Mouse (Mus musculus): Measurements from ENCODE around the gene Mreg. TPM values are rescaled to one million over a fixed set of nuclear protein-coding genes. Genes with fewer than 3 reads are reported as not detected.
A peak's percentile ranks its signal among the peaks of the same experiment; 100 is the strongest.
"Not testable (repeated sequence)": the region's sequence is repeated elsewhere in the genome, so short reads cannot be mapped to it uniquely, and the experiment has no call there.

Gene Mreg
- total RNA-seq, 1 experiment: 94.8 TPM

- H3K4me3 ChIP-seq (ENCODE audit: insufficient read depth in 1 of 2, low read depth in 1 of 2, low read length in 2 of 2, poor library complexity in 1 of 2, severe bottlenecking in 1 of 2): peak overlapping the region; percentile 22 to 59
These were observed 42.5 kb upstream of the Mreg start for GRCm38 (mm10) chr1:72254545-72255061.

GRCm38 (mm10) chr1:72253881-72254491 is 41.9 kb upstream of the Mreg start:
- Histone ChIP-seq H3K9me3 (ENCODE audit: control insufficient read depth, insufficient read depth, low read depth, low read length) (no peaks in the 10 kb centered on the region), H3K9ac (ENCODE audit: insufficient read depth, low read depth, low read length, poor library complexity, severe bottlenecking) (no peak overlapping the region), H3K4me3 (ENCODE audit: insufficient read depth in 1 of 2, low read depth in 1 of 2, low read length in 2 of 2, poor library complexity in 1 of 2, severe bottlenecking in 1 of 2) (peak overlapping the region; percentile 22 to 59; a peak in 3 of 4 replicates), H3K27ac (ENCODE audit: insufficient read depth, low read depth, low read length, poor library complexity, severe bottlenecking) (no peak overlapping the region; the same call in 1 of the 2 replicates), H3K4me1 (ENCODE audit: control insufficient read depth in 2 of 2, insufficient read depth in 2 of 2, low read length in 2 of 2, poor library complexity in 1 of 2) (peaks cover 0 to 9% of the 10 kb centered on the region in 2 experiments; a peak in 1 of 4 replicates), H3K36me3 (ENCODE audit: control insufficient read depth, insufficient read depth, low read length, poor library complexity, severe bottlenecking) (no peaks in the 10 kb centered on the region)
- DNase-seq (ENCODE audit: low read depth, low spot score): no peak
- TF ChIP-seq ZC3H11A (IDR thresholded peaks at IDR 0.05; ENCODE audit: borderline replicate concordance, low read depth, low read length) (no peak), MAFK (IDR thresholded peaks at IDR 0.05; ENCODE audit: insufficient read depth, low read depth, low read length) (no peak), HCFC1 (IDR thresholded peaks at IDR 0.05; ENCODE audit: borderline replicate concordance, insufficient read depth, low read length) (no peak), CHD2 (IDR thresholded peaks at IDR 0.05; ENCODE audit: low read depth, low read length) (no peak)
- in situ Hi-C loops (cut with MboI; ENCODE audit: low sequenced_read_pairs in 2 of 2, unreplicated experiment in 2 of 2): no loop called here

More at GRCm38 (mm10) chr1:72254545-72255061, 42.5 kb upstream of the Mreg start:
- peak overlapping the region; percentile 99 for H3K27ac ChIP-seq (ENCODE audit: insufficient read depth, low read depth, low read length, poor library complexity, severe bottlenecking)
- peak; percentile 90 for DNase-seq (ENCODE audit: low read depth, low spot score)
- peak overlapping the region; percentile 92 for H3K9ac ChIP-seq (ENCODE audit: insufficient read depth, low read depth, low read length, poor library complexity, severe bottlenecking)
- peaks cover 0 to 9% of the 10 kb centered on the region in 2 experiments; a peak in 1 of 4 replicates for H3K4me1 ChIP-seq (ENCODE audit: control insufficient read depth in 2 of 2, insufficient read depth in 2 of 2, low read length in 2 of 2, poor library complexity in 1 of 2)
- H3K9me3 ChIP-seq (ENCODE audit: control insufficient read depth, insufficient read depth, low read depth, low read length): no peaks in the 10 kb centered on the region
- no peaks in the 10 kb centered on the region for H3K36me3 ChIP-seq (ENCODE audit: control insufficient read depth, insufficient read depth, low read length, poor library complexity, severe bottlenecking)
- TF ChIP-seq MAFK (IDR thresholded peaks at IDR 0.05; ENCODE audit: insufficient read depth, low read depth, low read length) (no peak), ZNF384 (IDR thresholded peaks at IDR 0.05; ENCODE audit: low read depth, low read length) (no peak), HCFC1 (IDR thresholded peaks at IDR 0.05; ENCODE audit: borderline replicate concordance, insufficient read depth, low read length) (peak; percentile 83), CHD2 (IDR thresholded peaks at IDR 0.05; ENCODE audit: low read depth, low read length) (no peak), ZC3H11A (IDR thresholded peaks at IDR 0.05; ENCODE audit: borderline replicate concordance, low read depth, low read length) (no peak)
- in situ Hi-C loops (cut with MboI; ENCODE audit: low sequenced_read_pairs in 2 of 2, unreplicated experiment in 2 of 2): no loop called here

DNA sequence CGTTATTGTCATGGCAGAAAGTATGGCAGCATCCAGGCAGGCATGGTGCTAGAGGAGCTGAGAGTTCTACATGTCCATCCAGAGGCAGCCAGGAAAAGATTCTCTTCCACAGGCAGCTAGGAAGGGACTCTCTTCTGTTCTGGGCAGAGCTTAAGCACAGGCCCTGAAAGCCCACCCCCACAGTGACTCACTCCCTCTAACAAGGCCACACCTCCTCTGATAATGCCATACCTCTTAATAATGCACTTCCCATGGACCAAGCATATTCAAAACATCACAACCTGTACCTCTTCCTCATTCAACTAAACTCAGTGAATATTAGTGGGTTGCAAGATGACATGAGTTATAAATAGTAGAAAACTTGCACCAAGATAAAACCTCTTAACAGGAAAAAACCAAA is 39.7 kb upstream of the Mreg start:
- H3K4me1 ChIP-seq (ENCODE audit: control insufficient read depth in 2 of 2, insufficient read depth in 2 of 2, low read length in 2 of 2, poor library complexity in 1 of 2): peaks cover 0 to 9% of the 10 kb centered on the region in 2 experiments; a peak in 1 of 4 replicates
- no peak overlapping the region for H3K27ac ChIP-seq (ENCODE audit: insufficient read depth, low read depth, low read length, poor library complexity, severe bottlenecking)
- no peak for TF ChIP-seq MAFK (IDR thresholded peaks at IDR 0.05; ENCODE audit: insufficient read depth, low read depth, low read length)
- TF ChIP-seq ZC3H11A (IDR thresholded peaks at IDR 0.05; ENCODE audit: borderline replicate concordance, low read depth, low read length): no peak
- no peak for TF ChIP-seq HCFC1 (IDR thresholded peaks at IDR 0.05; ENCODE audit: borderline replicate concordance, insufficient read depth, low read length)
- TF ChIP-seq ZNF384 (IDR thresholded peaks at IDR 0.05; ENCODE audit: low read depth, low read length): no peak
- no peak for TF ChIP-seq CHD2 (IDR thresholded peaks at IDR 0.05; ENCODE audit: low read depth, low read length)
- in situ Hi-C loops (cut with MboI; ENCODE audit: low sequenced_read_pairs in 2 of 2, unreplicated experiment in 2 of 2): no loop called here
- no peaks in the 10 kb centered on the region for H3K9me3 ChIP-seq (ENCODE audit: control insufficient read depth, insufficient read depth, low read depth, low read length)
- no peak for DNase-seq (ENCODE audit: low read depth, low spot score)
- H3K36me3 ChIP-seq (ENCODE audit: control insufficient read depth, insufficient read depth, low read length, poor library complexity, severe bottlenecking): no peaks in the 10 kb centered on the region
- no peak overlapping the region for H3K4me3 ChIP-seq (ENCODE audit: insufficient read depth in 1 of 2, low read depth in 1 of 2, low read length in 2 of 2, poor library complexity in 1 of 2, severe bottlenecking in 1 of 2)
- H3K9ac ChIP-seq (ENCODE audit: insufficient read depth, low read depth, low read length, poor library complexity, severe bottlenecking): no peak overlapping the region

GRCm38 (mm10) chr1:72248226-72248737 is 36.2 kb upstream of the Mreg start:
- H3K36me3 ChIP-seq (ENCODE audit: control insufficient read depth, insufficient read depth, low read length, poor library complexity, severe bottlenecking); H3K4me1 ChIP-seq (ENCODE audit: control insufficient read depth in 2 of 2, insufficient read depth in 2 of 2, low read length in 2 of 2, poor library complexity in 1 of 2); H3K9me3 ChIP-seq (ENCODE audit: control insufficient read depth, insufficient read depth, low read depth, low read length); DNase-seq (ENCODE audit: low read depth, low spot score); in situ Hi-C loops (cut with MboI; ENCODE audit: low sequenced_read_pairs in 2 of 2, unreplicated experiment in 2 of 2): not testable (repeated sequence)
- peak overlapping the region; percentile 64; the same call in 1 of the 2 replicates for H3K9ac ChIP-seq (ENCODE audit: insufficient read depth, low read depth, low read length, poor library complexity, severe bottlenecking)
- peak overlapping the region; percentile 36; the same call in 1 of the 2 replicates for H3K27ac ChIP-seq (ENCODE audit: insufficient read depth, low read depth, low read length, poor library complexity, severe bottlenecking)
- TF ChIP-seq ZNF384 (IDR thresholded peaks at IDR 0.05; ENCODE audit: low read depth, low read length): peak; percentile 93
- peak overlapping the region; percentile 9 to 28 for H3K4me3 ChIP-seq (ENCODE audit: insufficient read depth in 1 of 2, low read depth in 1 of 2, low read length in 2 of 2, poor library complexity in 1 of 2, severe bottlenecking in 1 of 2)
